Mouse (Mus musculus): Measurements from ENCODE around the gene Tmem11. TPM values are rescaled to one million over a fixed set of nuclear protein-coding genes. Genes with fewer than 3 reads are reported as not detected.

The Tmem11 gene
- polyA plus RNA-seq, 1 experiment, result 55.5 TPM

- no peaks in the 10 kb centered on the region for H3K27me3 ChIP-seq (ENCODE audit: control insufficient read depth, insufficient read depth, low read length)
- peaks cover 5% of the 10 kb centered on the region; the same call in 1 of the 2 replicates for H3K36me3 ChIP-seq (ENCODE audit: control insufficient read depth, insufficient read depth, low read length)
- WGBS, result 91% methylated on average over 10 of the region's 10 CpGs
- H3K4me1 ChIP-seq (ENCODE audit: control insufficient read depth, insufficient read depth, insufficient read length, low read length), result no peaks in the 10 kb centered on the region
- H3K4me3 ChIP-seq (ENCODE audit: low read depth, low read length), result no peak overlapping the region
- no peak for TF ChIP-seq CTCF (IDR thresholded peaks at IDR 0.05; ENCODE audit: extremely low read depth, insufficient read length, insufficient replicate concordance, low read depth, low read length)
- TF ChIP-seq POLR2A (IDR thresholded peaks at IDR 0.05; ENCODE audit: low read depth, low read length), result no peak
- H3K27ac ChIP-seq (ENCODE audit: insufficient read depth, low read depth, low read length), result no peak overlapping the region
These were observed 26.5 kb upstream of the Tmem11 start for GRCm38 (mm10) chr11:60905407-60906120.

- 81% methylated on average over 6 of the region's 6 CpGs for WGBS
- no peaks in the 10 kb centered on the region for H3K4me1 ChIP-seq (ENCODE audit: control insufficient read depth, insufficient read depth, insufficient read length, low read length)
- H3K4me3 ChIP-seq (ENCODE audit: low read depth, low read length), result no peak overlapping the region
- peaks cover 5% of the 10 kb centered on the region; the same call in 1 of the 2 replicates for H3K36me3 ChIP-seq (ENCODE audit: control insufficient read depth, insufficient read depth, low read length)
- TF ChIP-seq POLR2A (IDR thresholded peaks at IDR 0.05; ENCODE audit: low read depth, low read length), result no peak
- no peak for TF ChIP-seq CTCF (IDR thresholded peaks at IDR 0.05; ENCODE audit: extremely low read depth, insufficient read length, insufficient replicate concordance, low read depth, low read length)
- H3K27me3 ChIP-seq (ENCODE audit: control insufficient read depth, insufficient read depth, low read length), result no peaks in the 10 kb centered on the region
- H3K27ac ChIP-seq (ENCODE audit: insufficient read depth, low read depth, low read length), result no peak overlapping the region
These were observed 24.6 kb upstream of the Tmem11 start for GRCm38 (mm10) chr11:60903661-60904061.

- TF ChIP-seq CTCF (IDR thresholded peaks at IDR 0.05; ENCODE audit: extremely low read depth, insufficient read length, insufficient replicate concordance, low read depth, low read length), result no peak
- TF ChIP-seq POLR2A (IDR thresholded peaks at IDR 0.05; ENCODE audit: low read depth, low read length), result no peak
- peaks cover 5% of the 10 kb centered on the region; the same call in 1 of the 2 replicates for H3K36me3 ChIP-seq (ENCODE audit: control insufficient read depth, insufficient read depth, low read length)
- 61% methylated on average over 4 of the region's 4 CpGs for WGBS
- H3K27ac ChIP-seq (ENCODE audit: insufficient read depth, low read depth, low read length), result no peak overlapping the region
- H3K4me1 ChIP-seq (ENCODE audit: control insufficient read depth, insufficient read depth, insufficient read length, low read length), result no peaks in the 10 kb centered on the region
- no peak overlapping the region for H3K4me3 ChIP-seq (ENCODE audit: low read depth, low read length)
- H3K27me3 ChIP-seq (ENCODE audit: control insufficient read depth, insufficient read depth, low read length), result no peaks in the 10 kb centered on the region
These were observed 23.4 kb upstream of the Tmem11 start for GRCm38 (mm10) chr11:60902486-60902885.

GRCm38 (mm10) chr11:60902001-60902400, 22.9 kb upstream of the Tmem11 start:
- H3K4me3 ChIP-seq (ENCODE audit: low read depth, low read length), result no peak overlapping the region
- H3K36me3 ChIP-seq (ENCODE audit: control insufficient read depth, insufficient read depth, low read length), result peaks cover 5% of the 10 kb centered on the region; the same call in 1 of the 2 replicates
- H3K27ac ChIP-seq (ENCODE audit: insufficient read depth, low read depth, low read length), result no peak overlapping the region
- no peaks in the 10 kb centered on the region for H3K4me1 ChIP-seq (ENCODE audit: control insufficient read depth, insufficient read depth, insufficient read length, low read length)
- H3K27me3 ChIP-seq (ENCODE audit: control insufficient read depth, insufficient read depth, low read length), result no peaks in the 10 kb centered on the region
- TF ChIP-seq CTCF (IDR thresholded peaks at IDR 0.05; ENCODE audit: extremely low read depth, insufficient read length, insufficient replicate concordance, low read depth, low read length), result no peak
- no peak for TF ChIP-seq POLR2A (IDR thresholded peaks at IDR 0.05; ENCODE audit: low read depth, low read length)
- 74% methylated on average over 7 of the region's 7 CpGs for WGBS

GRCm38 (mm10) chr11:60895915-60896314, 16.8 kb upstream of the Tmem11 start:
- H3K4me3 ChIP-seq (ENCODE audit: low read depth, low read length), result no peak overlapping the region
- WGBS, result 37% methylated on average over 4 of the region's 4 CpGs

GRCm38 (mm10) chr11:60890744-60891143, 11.7 kb upstream of the Tmem11 start:
- H3K36me3 ChIP-seq (ENCODE audit: control insufficient read depth, insufficient read depth, low read length), result no peaks in the 10 kb centered on the region
- WGBS, result 65% methylated on average over 3 of the region's 3 CpGs
- TF ChIP-seq CTCF (IDR thresholded peaks at IDR 0.05; ENCODE audit: extremely low read depth, insufficient read length, insufficient replicate concordance, low read depth, low read length), result no peak
- TF ChIP-seq POLR2A (IDR thresholded peaks at IDR 0.05; ENCODE audit: low read depth, low read length), result no peak
- H3K27ac ChIP-seq (ENCODE audit: insufficient read depth, low read depth, low read length), result no peak overlapping the region
- H3K27me3 ChIP-seq (ENCODE audit: control insufficient read depth, insufficient read depth, low read length), result no peaks in the 10 kb centered on the region
- H3K4me3 ChIP-seq (ENCODE audit: low read depth, low read length), result no peak overlapping the region
- H3K4me1 ChIP-seq (ENCODE audit: control insufficient read depth, insufficient read depth, insufficient read length, low read length), result no peaks in the 10 kb centered on the region

More at GRCm38 (mm10) chr11:60895915-60896314, 16.8 kb upstream of the Tmem11 start:
- H3K27ac ChIP-seq (ENCODE audit: insufficient read depth, low read depth, low read length), result no peak overlapping the region
- no peaks in the 10 kb centered on the region for H3K36me3 ChIP-seq (ENCODE audit: control insufficient read depth, insufficient read depth, low read length)
- TF ChIP-seq POLR2A (IDR thresholded peaks at IDR 0.05; ENCODE audit: low read depth, low read length), result no peak
- TF ChIP-seq CTCF (IDR thresholded peaks at IDR 0.05; ENCODE audit: extremely low read depth, insufficient read length, insufficient replicate concordance, low read depth, low read length), result no peak
- H3K27me3 ChIP-seq (ENCODE audit: control insufficient read depth, insufficient read depth, low read length), result no peaks in the 10 kb centered on the region
- H3K4me1 ChIP-seq (ENCODE audit: control insufficient read depth, insufficient read depth, insufficient read length, low read length), result no peaks in the 10 kb centered on the region

- no peaks in the 10 kb centered on the region for H3K27me3 ChIP-seq (ENCODE audit: control insufficient read depth, insufficient read depth, low read length)
- H3K36me3 ChIP-seq (ENCODE audit: control insufficient read depth, insufficient read depth, low read length), result no peaks in the 10 kb centered on the region
- TF ChIP-seq POLR2A (IDR thresholded peaks at IDR 0.05; ENCODE audit: low read depth, low read length) (no peak), CTCF (IDR thresholded peaks at IDR 0.05; ENCODE audit: extremely low read depth, insufficient read length, insufficient replicate concordance, low read depth, low read length) (no peak)
- 62% methylated on average over 6 of the region's 6 CpGs for WGBS
- no peaks in the 10 kb centered on the region for H3K4me1 ChIP-seq (ENCODE audit: control insufficient read depth, insufficient read depth, insufficient read length, low read length)
- H3K27ac ChIP-seq (ENCODE audit: insufficient read depth, low read depth, low read length), result no peak overlapping the region
- H3K4me3 ChIP-seq (ENCODE audit: low read depth, low read length), result no peak overlapping the region
These were observed 11.2 kb upstream of the Tmem11 start for GRCm38 (mm10) chr11:60890286-60890685.
